Mouse (Mus musculus) kidney, postnatal 0 days (tissue): ENCODE data around the gene Foxe1. TPM values are rescaled to one million over a fixed set of nuclear protein-coding genes. Genes with fewer than 3 reads are reported as not detected.

Experiments
- ATAC-seq: fragments of 200-750 bp; cut with Nextera tagmentation; replicated peaks from 2 replicates; pipeline ENCODE4 v1.8.0; 2017; ENCODE audit warnings: low read depth, moderate number of reproducible peaks, moderate TSS enrichment, moderate library complexity; ENCODE audit not compliant: low FRiP score
- DNase-seq: peaks from one replicate; pipeline ENCODE4 v3.0.0-alpha.2; 2016; ENCODE audit warnings: low spot score
- H3K27ac ChIP-seq: fragments of 300-500 bp; sonication (generic); 2 replicates; pipeline ENCODE4 v1.5.1; 2014; ENCODE audit warnings: mild to moderate bottlenecking
- H3K27me3 ChIP-seq: fragments of 300-500 bp; sonication (generic); 2 replicates; pipeline ENCODE4 v1.6.1; 2014; ENCODE audit warnings: low read length, mixed read lengths; ENCODE audit not compliant: insufficient read depth
- H3K36me3 ChIP-seq: fragments of 300-500 bp; sonication (generic); 2 replicates; pipeline ENCODE4 v1.6.1; 2014; ENCODE audit warnings: low read length, mixed read lengths; ENCODE audit not compliant: insufficient read depth
- H3K4me1 ChIP-seq: fragments of 300-500 bp; sonication (generic); replicated peaks from 2 replicates; pipeline ENCODE4 v1.6.1; 2014; ENCODE audit warnings: antibody characterized with exemption, low read length, mixed read lengths; ENCODE audit not compliant: insufficient read depth
- H3K4me2 ChIP-seq: fragments of 300-500 bp; sonication (generic); 2 replicates; pipeline ENCODE4 v1.6.1; 2014; ENCODE audit warnings: mild to moderate bottlenecking, low read length, moderate library complexity, mixed read lengths
- H3K4me3 ChIP-seq: fragments of 300-500 bp; sonication (generic); replicated peaks from 2 replicates; pipeline ENCODE4 v1.5.1; 2014; ENCODE audit warnings: low read depth, low read length
- H3K9ac ChIP-seq: fragments of 300-500 bp; sonication (generic); 2 replicates; pipeline ENCODE4 v1.6.1; 2014; ENCODE audit warnings: low read depth, low read length
- H3K9me3 ChIP-seq: fragments of 300-500 bp; sonication (generic); replicated peaks from 2 replicates; pipeline ENCODE4 v1.6.1; 2016; ENCODE audit warnings: low read length, inconsistent platforms, mixed read lengths
- CTCF ChIP-seq: IDR thresholded peaks from 2 replicates; pipeline ENCODE4 v1.5.1; 2016; ENCODE audit warnings: antibody characterized with exemption, low read depth, mild to moderate bottlenecking, moderate library complexity
- WGBS: fragments of 180-500 bp; shearing (Covaris S2); extraction: QIAGEN DNeasy Blood & Tissue Kit; methylation state at CpG from one replicate; pipeline ENCODE4 v1.1.7; 2014; 5-methylcytosine and 5-hydroxymethylcytosine counted together
- polyA plus RNA-seq: library from polyadenylated mRNA; unstranded; fragments of >200 nt; fragmentation: Nextera tagmentation; extraction: Ambion mirVana; gene quantifications from 2 replicates; pipeline ENCODE4 v1.2.1, GENCODE M21; 2015

Gene Foxe1
- polyA plus RNA-seq, 1 experiment from 2014 or later, result not detected

DNA sequence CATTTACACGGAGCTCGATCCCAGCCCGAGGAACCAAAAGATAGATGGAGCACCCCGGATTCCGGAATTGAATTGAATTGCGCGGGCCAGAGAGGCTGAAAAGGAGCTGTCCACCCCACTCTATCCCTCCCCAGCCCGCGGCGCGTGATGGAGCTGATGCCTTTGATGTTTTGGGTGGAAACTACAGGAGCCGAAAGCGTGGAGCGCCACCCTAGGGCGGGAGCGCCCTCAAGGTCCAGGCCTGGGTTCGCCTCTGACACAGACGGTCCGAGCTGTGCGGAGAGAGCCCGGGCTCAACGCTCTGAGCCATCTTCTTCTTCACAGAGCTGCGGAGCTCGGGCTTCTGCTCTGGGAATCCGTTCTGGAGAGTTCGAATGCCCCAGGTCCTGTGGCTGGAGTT lies 3.8 kb upstream of the Foxe1 start:
- ATAC-seq (no peak), DNase-seq (no peak)
- TF ChIP-seq CTCF, result no peak
- Histone ChIP-seq H3K27me3 (peaks cover 78% of the 10 kb centered on the region), H3K4me1 (no peaks in the 10 kb centered on the region), H3K27ac (no peak overlapping the region), H3K9ac (no peak overlapping the region), H3K4me3 (no peak overlapping the region), H3K9me3 (no peaks in the 10 kb centered on the region), H3K36me3 (no peaks in the 10 kb centered on the region), H3K4me2 (no peak overlapping the region)
- under 1% methylated on average over 26 of the region's 26 CpGs for WGBS

DNA sequence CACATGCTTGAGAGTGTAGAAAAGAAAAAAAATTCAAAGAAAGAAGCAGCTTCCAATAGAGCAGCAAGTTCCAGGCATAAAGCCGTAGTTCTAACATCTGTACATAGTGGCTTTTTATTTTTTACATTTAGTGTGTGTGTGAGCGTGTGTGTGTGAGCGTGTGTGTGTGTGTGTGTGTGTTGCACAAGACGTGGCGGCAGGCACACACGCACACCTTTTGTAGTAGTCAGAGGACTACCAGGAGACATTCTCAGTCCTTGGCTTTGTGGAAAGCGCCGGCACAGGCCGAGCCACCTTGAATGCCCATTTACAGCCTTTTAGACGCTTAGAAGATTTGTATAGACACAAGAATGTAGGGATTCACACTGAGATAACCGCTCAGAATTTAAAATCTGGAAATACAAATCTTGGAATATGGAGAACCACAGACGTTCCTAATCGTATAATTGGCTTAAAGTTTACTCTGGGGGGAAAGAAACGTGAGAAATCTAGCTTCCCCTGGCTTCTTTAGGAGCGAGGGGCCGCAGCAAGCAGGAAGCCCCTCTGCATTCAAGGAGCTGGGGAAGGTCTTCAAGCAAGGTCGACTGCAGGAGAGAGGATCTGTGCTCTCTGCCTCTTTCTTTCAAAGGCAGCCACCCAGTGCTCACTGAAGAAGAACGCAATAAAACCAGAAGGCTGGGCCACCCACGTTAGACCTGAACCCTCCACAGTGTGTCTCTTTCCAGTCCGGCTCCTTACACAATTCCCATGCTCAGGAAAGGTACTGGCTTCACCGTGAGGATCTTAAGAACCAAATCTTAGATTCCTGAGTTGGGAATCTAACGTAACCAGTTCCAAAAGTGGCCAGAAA lies 1.4 kb upstream of the Foxe1 start:
- DNase-seq (no peak), ATAC-seq (no peak)
- Histone ChIP-seq H3K27me3 (peaks cover 98% of the 10 kb centered on the region), H3K27ac (no peak overlapping the region), H3K4me3 (0 out of 2 replicates have a peak overlapping the region, but pooled peaks have one; percentile 6), H3K4me1 (no peaks in the 10 kb centered on the region), H3K9ac (no peak overlapping the region), H3K36me3 (no peaks in the 10 kb centered on the region), H3K4me2 (peak overlapping the region; percentile 23), H3K9me3 (no peaks in the 10 kb centered on the region)
- 11% methylated on average over 22 of the region's 22 CpGs for whole genome bisulfite sequencing
- no peak for TF ChIP-seq CTCF

- TF ChIP-seq CTCF, result no peak; the same call in 1 of the 2 replicates
- H3K27me3 ChIP-seq, result peaks cover 99% of the 10 kb centered on the region
- peak overlapping the region; percentile 23 for H3K4me2 ChIP-seq
- no peaks in the 10 kb centered on the region for H3K9me3 ChIP-seq
- WGBS, result 2% methylated on average over 28 of the region's 28 CpGs
- H3K36me3 ChIP-seq, result no peaks in the 10 kb centered on the region
- no peaks in the 10 kb centered on the region for H3K4me1 ChIP-seq
- ATAC-seq (no peak), DNase-seq (no peak)
- H3K4me3 ChIP-seq, result 0 out of 2 replicates have a peak overlapping the region, but pooled peaks have one; percentile 6
- H3K27ac ChIP-seq, result no peak overlapping the region
- H3K9ac ChIP-seq, result no peak overlapping the region
Observed at GRCm38 (mm10) chr4:46342711-46343286, 610 bp upstream of the Foxe1 start.

GRCm38 (mm10) chr4:46344288-46344687 lies 879 bp downstream of the Foxe1 start:
- Histone ChIP-seq H3K9me3 (no peaks in the 10 kb centered on the region), H3K27me3 (peaks cover 96% of the 10 kb centered on the region), H3K4me3 (peak overlapping the region; percentile 30), H3K9ac (0 out of 2 replicates have a peak overlapping the region, but pooled peaks have one; percentile 4), H3K4me2 (peak overlapping the region; percentile 50), H3K4me1 (no peaks in the 10 kb centered on the region), H3K27ac (no peak overlapping the region), H3K36me3 (no peaks in the 10 kb centered on the region)
- TF ChIP-seq CTCF, result no peak
- 0% methylated on average over 51 of the region's 51 CpGs for WGBS
- DNase-seq (no peak), ATAC-seq (no peak)

GRCm38 (mm10) chr4:46345056-46345772 lies 1.8 kb downstream of the Foxe1 start:
- no peaks in the 10 kb centered on the region for H3K4me1 ChIP-seq
- DNase-seq (no peak), ATAC-seq (no peak)
- H3K4me2 ChIP-seq, result peak overlapping the region; percentile 50; the same call in 1 of the 2 replicates
- peaks cover 96% of the 10 kb centered on the region for H3K27me3 ChIP-seq
- WGBS, result 3% methylated on average over 67 of the region's 67 CpGs
- H3K9me3 ChIP-seq, result no peaks in the 10 kb centered on the region
- no peak for TF ChIP-seq CTCF
- no peaks in the 10 kb centered on the region for H3K36me3 ChIP-seq
- no peak overlapping the region for H3K27ac ChIP-seq
- H3K9ac ChIP-seq, result no peak overlapping the region
- H3K4me3 ChIP-seq, result peak overlapping the region; percentile 30

- TF ChIP-seq CTCF, result no peak
- peaks cover 96% of the 10 kb centered on the region for H3K27me3 ChIP-seq
- DNase-seq (no peak), ATAC-seq (no peak)
- WGBS, result 19% methylated on average over 3 of the region's 3 CpGs
- H3K36me3 ChIP-seq, result no peaks in the 10 kb centered on the region
- H3K9ac ChIP-seq, result no peak overlapping the region
- no peak overlapping the region for H3K4me3 ChIP-seq
- H3K4me1 ChIP-seq, result no peaks in the 10 kb centered on the region
- no peak overlapping the region for H3K27ac ChIP-seq
- no peak overlapping the region for H3K4me2 ChIP-seq
- no peaks in the 10 kb centered on the region for H3K9me3 ChIP-seq
Observed at GRCm38 (mm10) chr4:46345773-46346100, 2.3 kb downstream of the Foxe1 start.
